Comparison of ENCODE assay signal across 1 mouse cellular context in the genomic region with DNA sequence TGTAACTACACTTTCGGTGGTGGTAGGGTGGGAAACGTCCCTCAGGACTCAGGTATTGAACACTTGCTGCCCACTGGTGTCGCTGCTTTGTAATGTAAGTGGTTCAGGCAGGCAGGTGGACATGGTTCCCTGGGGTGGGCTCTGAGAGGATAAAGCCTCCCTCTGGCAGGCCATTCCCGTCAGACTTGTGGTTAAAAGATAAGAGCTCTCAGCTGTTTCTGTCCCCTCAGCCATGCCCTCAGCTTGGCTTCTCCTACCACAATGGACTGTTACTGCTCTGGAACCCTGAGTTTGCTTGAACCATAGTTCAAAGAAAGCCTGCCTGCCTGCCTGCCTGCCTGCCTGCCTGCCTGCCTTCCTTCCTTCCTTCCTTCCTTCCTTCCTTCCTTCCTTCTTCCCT.
TF ChIP-seq lines count a peak whose summit lies in the region.

No protein-coding gene starts in this region.

TF ChIP-seq in MEL, 35 proteins besides CTCF, POLR2A, EP300 and RAD21 (continued from another document):
- TF ChIP-seq RCOR1 (IDR thresholded peaks at IDR 0.05; ENCODE audit: low read depth, low read length), result no peak
